Mouse (Mus musculus) cerebellum, adult 2 months (tissue): ENCODE data around the gene Phip.
A peak's percentile ranks its signal among the peaks of the same experiment; 100 is the strongest.

Source experiments
- CTCF ChIP-seq: fragments of 200-500 bp; IDR thresholded peaks from 2 replicates; pipeline ENCODE4 v1.5.1; 2011; ENCODE audit warnings: low read depth, mild to moderate bottlenecking, control low read depth, low read length, moderate library complexity, borderline replicate concordance; ENCODE audit not compliant: insufficient read depth
- POLR2A ChIP-seq: fragments of 200-500 bp; IDR thresholded peaks from 2 replicates; pipeline ENCODE4 v1.6.1; 2011; ENCODE audit warnings: low read length, control low read depth, borderline replicate concordance; ENCODE audit not compliant: insufficient read depth

DNA sequence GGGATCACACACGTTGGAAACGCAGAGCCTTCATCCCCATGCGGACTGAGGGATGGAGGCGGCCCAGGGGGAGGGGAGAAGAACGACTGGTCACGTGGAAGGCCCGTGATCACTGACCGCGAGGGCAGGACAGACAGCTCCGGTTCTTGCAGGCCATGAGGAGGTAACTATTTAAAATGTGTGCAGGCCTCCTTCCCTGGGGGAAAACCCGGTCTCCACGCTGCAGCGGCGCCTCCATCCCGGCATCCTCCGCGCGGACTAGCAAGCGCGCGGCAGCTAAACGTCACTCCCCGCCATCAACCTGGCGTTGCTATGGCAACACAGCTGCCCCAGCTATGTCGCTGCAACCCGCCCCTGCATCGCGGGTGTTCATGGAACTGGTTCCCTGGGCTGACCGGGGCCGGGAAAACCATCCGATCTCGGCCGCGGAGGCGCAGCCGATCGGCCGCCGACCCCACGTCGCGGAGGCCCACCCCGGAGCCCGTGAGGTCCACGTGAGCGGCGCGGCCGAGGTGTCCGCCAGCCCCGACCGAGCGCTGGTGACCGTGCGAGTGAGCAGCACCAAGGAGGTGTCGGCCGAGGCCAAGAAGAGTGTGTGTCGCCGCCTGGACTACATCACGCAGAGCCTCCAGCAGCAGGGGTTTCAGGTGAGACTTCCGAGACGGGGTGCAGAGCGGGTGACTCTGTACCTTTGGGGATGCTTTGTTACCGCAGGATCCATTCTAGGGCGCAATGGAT is 145.5 kb downstream of the Phip start:
- TF ChIP-seq CTCF: no peak
- peak; percentile 57; the same call in 1 of the 2 replicates for TF ChIP-seq POLR2A
